Mouse (Mus musculus) adrenal gland (tissue): ENCODE measurements around the gene Dusp15.

Experiments used
- intact Hi-C: fragments of 180-260 bp; cut with DNase I; formaldehyde crosslinking; loops from one replicate; pipeline ENCODE4 v1.15.1; 2025

Gene Dusp15

DNA sequence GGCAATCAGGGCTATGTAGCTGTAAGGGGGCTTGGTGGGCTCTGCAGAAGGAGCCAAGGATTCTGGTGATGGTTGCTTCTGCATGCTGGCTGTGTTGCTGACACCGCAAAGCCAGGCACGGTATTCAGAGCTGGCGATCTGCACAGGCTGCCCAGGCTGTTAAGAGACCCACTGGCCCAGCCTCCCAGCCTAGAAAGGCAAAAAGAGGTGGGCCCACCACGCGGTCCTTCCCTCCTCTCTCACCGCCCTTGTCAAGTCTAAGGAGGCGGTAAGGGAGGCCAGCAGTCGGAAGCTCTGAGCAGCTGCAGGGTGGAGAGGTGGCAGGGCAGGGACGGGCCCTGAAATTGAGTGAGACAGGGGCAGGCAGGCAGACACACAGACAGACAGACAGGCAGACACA, 18.4 kb downstream of the Dusp15 start, which contains the start of gene Foxs1:
Foxs1 (minus strand) TSS at position 161 of the 400 bp plus-strand sequence.
- intact Hi-C loops: loop anchor here (2.0 kb wide), 1 partner anchor 18 kb away; no protein-coding TSS in a partner anchor

GRCm38 (mm10) chr2:152931456-152932160, 19.9 kb downstream of the Dusp15 start:
- intact Hi-C loops: loop anchor here (2.0 kb wide), 1 partner anchor 17 kb away; no protein-coding TSS in a partner anchor

DNA sequence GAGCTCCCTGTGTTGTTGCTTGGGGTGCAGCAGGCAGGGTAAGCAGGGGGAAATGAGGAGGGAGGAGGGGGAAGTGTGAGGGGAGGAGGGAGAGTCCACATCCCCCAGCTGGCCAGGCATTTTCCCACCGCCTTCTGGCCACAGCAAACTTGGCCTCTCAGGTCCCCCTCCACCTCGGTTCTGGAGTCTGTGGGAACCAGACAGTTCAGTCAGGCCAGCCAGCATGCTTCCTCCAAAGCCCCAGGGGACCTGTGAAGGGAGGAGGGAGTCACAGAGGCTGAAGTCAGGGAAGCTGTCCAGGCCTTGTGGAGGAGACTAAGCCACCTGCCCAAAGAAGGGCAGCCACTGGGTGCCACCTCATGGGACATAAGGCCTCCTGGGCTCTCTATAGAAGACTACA, 21.2 kb downstream of the Dusp15 start:
- intact Hi-C loops: no loop called here

GRCm38 (mm10) chr2:152928988-152929370, 22.5 kb downstream of the Dusp15 start:
- intact Hi-C loops: no loop called here

GRCm38 (mm10) chr2:152928219-152928987, 23.1 kb downstream of the Dusp15 start:
- intact Hi-C loops: no loop called here

DNA sequence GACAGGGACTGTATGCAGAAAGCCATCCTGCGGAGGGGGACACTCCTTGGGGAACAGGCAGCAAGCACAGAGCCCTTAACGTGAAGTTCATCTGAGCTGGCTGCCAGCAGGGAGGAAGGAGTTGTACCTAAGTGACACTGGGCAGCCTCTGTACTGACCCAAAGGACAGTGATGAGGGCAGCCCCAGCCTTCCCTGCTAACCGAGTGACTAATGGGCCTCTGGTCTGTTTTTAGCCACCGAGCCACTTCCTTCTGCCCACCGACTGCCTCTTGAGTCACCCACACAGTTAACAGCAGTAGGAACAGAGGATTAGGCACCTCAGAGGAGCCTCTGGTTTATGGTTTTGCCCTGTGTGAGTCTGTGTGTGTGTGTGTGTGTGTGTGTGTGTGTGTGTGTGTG, 24.1 kb downstream of the Dusp15 start:
- intact Hi-C loops: no loop called here

GRCm38 (mm10) chr2:152926896-152927295, 24.6 kb downstream of the Dusp15 start:
- intact Hi-C loops: no loop called here

DNA sequence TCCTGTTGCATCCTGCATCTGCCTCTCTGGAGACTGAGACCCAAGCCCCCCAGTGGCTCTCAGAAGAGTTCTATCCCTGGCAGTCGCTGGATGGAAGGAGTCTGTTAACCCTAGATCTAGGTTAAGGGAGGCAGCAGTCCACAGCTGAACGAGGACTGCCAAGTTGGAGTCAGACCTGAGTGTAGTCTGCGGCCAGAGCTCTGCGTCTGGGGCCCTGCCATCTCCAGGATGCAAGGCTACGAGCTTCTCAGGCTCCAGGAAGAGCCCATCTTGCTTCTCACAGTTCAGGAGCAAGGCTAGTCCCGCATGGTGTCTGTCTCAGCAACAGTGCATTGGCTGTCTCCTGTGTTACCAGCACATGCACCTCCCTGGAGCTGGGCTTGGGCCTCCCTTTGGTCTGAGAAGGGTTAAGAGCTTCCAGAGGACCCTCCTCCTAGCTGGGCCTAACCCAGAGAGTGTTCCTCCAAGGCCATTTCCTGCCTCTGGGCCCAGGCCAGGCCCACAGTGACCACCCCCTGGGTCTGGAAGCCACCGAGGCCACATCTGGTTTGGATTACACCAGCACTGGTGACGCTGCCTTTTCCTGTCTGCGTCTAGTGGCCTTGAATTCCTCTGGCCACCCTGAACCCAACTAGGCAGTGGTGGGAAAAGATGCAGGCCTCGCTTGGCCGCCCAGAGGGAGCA, 26.2 kb downstream of the Dusp15 start:
- intact Hi-C loops: no loop called here

DNA sequence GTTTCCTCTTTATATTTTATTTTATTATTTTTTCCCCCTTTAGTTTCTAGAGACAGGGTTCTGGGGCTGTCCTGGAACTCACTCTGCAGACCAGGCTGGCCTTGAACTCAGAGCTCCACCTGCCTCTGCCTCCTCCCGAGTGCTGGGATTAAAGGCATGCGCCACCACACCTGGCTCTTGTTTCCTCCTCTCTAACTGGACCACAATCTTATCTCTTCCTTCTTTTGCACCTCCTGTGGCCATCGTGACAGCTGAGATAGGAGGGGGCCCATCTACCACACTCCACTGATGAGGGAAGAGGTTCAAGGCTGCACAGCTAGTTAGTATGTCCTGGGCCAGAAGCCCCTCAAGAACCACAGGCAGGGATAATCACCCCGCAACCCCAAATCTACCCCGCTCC, 27.0 kb downstream of the Dusp15 start:
- intact Hi-C loops: no loop called here

DNA sequence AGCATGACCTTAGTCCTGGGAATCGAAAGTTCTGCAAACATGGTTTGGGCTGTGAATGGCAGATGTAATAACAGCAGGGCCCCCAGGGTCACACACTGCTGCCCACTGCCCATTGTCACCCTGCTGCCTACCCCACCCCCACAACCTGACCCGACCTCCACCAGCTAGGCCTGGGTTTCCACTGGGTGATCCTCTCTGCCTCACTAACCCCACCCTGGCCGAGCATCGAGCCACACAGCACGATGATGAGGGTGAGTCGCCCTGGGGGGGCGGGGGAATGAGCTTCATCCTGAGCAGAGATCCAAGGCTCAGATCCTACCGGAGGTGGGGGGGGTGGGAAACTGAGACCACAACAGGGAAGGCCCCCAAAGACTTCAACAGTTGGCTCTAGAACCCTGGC, 27.4 kb downstream of the Dusp15 start:
- intact Hi-C loops: no loop called here

DNA sequence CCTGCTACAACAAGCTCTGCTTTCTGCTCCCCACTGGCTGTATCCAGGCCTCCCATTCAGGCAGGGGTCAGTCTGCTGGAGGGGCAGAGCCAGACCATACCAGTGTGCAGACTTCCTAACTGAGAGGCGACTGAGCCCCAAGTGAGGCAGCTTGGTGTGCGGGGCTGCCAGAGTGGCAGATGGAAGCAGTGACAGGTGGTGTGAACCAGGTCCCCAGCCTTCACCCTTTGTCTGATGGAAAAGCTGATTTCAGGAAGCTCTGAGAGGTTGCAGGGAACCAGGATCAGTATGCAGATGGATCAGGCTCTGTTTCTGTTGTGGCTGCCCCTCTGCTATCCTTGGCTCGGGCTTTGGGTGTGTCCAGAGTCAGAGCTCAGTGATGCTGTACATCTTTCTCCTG, 27.9 kb downstream of the Dusp15 start:
- intact Hi-C loops: no loop called here

GRCm38 (mm10) chr2:152922376-152922775, 29.1 kb downstream of the Dusp15 start:
- intact Hi-C loops: no loop called here

DNA sequence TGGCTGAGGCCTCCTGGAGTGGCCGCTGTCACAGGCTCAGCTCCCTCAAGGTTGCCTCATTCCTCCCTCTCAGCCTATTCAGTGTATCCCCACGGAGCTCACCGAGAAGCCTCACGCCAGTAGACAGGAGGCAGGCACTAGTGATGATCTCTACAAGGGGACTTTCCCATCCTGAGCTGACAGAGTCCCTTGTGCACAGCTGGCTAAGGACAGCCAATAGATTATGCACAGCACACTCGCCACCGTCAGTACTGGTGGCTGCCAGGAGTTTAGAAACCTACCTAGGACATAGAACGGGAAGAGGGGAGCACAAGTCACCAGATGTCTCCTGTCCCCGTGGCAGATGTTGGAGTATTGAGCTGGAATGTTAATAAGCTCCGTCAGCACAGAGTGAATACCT, 33.8 kb downstream of the Dusp15 start:
- intact Hi-C loops: loop anchor here (5.0 kb wide), 1 partner anchor 100 kb away; the partner anchor contains the start of gene Pdrg1

- intact Hi-C loops: loop anchor here (5.0 kb wide), 1 partner anchor 101 kb away; the partner anchor contains the start of gene Pdrg1
Observed at GRCm38 (mm10) chr2:152916111-152916510, 35.4 kb downstream of the Dusp15 start.

- intact Hi-C loops: loop anchor here (2.0 to 5.0 kb wide), 2 partner anchors 17 to 102 kb away; partner anchors contain the start of genes Foxs1 and Pdrg1
Observed at GRCm38 (mm10) chr2:152915453-152915852, 36.0 kb downstream of the Dusp15 start.

GRCm38 (mm10) chr2:152914310-152915120, 37.0 kb downstream of the Dusp15 start:
- intact Hi-C loops: loop anchor here (2.0 to 5.0 kb wide), 3 partner anchors 18 to 223 kb away; partner anchors contain the start of genes Foxs1 and Pdrg1

GRCm38 (mm10) chr2:152913471-152913870, 38.0 kb downstream of the Dusp15 start:
- intact Hi-C loops: loop anchor here (5.0 kb wide), 1 partner anchor 224 kb away; no protein-coding TSS in a partner anchor

DNA sequence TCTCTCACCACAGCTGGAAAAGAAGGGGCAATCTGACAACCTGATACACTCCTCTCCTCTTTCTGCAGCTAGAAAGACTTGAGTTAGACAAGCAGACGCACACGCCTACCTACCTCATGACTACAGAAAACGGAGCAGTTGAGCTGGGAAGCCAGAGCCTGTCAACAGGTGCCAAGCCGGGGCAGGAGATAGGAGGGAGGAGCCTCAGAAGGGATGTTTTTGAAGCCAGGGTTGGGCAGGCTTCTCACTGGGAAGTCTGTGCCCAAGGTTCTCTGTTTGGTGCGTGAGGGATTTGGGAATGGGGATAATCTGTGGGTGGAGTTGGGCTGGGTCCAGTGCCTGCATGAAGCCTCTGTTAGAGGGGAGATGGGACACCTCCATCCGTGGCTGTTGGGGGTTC, 40.1 kb downstream of the Dusp15 start:
- intact Hi-C loops: loop anchor here (5.0 kb wide), 1 partner anchor 226 kb away; no protein-coding TSS in a partner anchor

- intact Hi-C loops: loop anchor here (5.0 kb wide), 1 partner anchor 226 kb away; no protein-coding TSS in a partner anchor
Observed at GRCm38 (mm10) chr2:152911031-152911430, 40.5 kb downstream of the Dusp15 start, which contains the start of gene Mylk2. Mylk2 (plus strand) TSS chr2:152911352.

DNA sequence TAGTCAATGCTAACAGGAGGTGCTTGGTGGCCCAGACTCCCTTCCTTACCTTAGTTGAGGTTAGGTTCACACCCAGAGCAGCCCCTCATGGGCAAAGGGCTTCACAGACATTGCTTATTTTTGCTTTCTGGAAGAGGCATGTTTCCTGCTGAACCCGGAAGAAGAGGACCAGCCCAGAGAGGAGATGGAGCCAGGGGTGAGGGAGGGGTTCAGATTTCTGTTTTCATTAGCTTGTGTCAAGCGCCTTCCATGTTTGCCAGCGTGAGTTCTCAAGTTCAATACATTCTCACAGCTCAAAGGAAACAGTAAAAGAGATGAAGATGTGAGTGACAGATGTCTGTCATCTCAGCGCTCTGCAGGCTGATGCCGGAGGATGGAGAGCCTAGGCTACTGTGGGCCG, 41.6 kb downstream of the Dusp15 start:
- intact Hi-C loops: loop anchor here (5.0 kb wide), 1 partner anchor 227 kb away; no protein-coding TSS in a partner anchor
